Mouse (Mus musculus): ENCODE data around the gene Ptpn23.

DNA sequence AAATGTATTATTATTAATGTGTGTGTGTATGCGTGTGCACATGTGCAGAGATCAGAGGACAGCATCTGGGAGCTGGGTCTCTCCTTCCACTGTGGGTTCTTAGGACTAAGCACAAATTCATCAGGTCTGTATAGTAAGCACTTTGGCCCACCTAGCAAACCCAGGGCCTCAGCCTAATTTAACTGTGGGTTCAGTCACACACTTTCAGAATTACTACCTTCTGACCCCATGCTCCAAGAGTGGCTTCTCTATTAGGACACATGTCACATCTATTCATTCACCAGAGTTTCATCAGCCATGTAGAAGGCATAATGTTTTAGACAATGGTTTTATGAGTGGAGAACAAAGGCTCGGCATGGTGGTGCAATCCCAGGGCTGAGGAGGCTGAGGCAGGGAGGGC, 25.0 kb upstream of the Ptpn23 start:
- TF ChIP-seq POLR2A (IDR thresholded peaks at IDR 0.05; ENCODE audit: borderline replicate concordance, control insufficient read depth, low read depth, low read length), result no peak
- TF ChIP-seq CTCF (IDR thresholded peaks at IDR 0.05; ENCODE audit: control insufficient read depth, insufficient read depth, low read length), result no peak
